Mouse (Mus musculus): ENCODE results near the gene Ubb. TPM values are rescaled to one million over a fixed set of nuclear protein-coding genes. Genes with fewer than 3 reads are reported as not detected.
"Not testable (repeated sequence)": the region's sequence is repeated elsewhere in the genome, so short reads cannot be mapped to it uniquely, and the experiment has no call there.

Gene Ubb
- 2,928 and 2,952 TPM in 2 replicates for polyA plus RNA-seq (2014; fragmentation: Nextera tagmentation; extraction: Ambion mirVana)

GRCm38 (mm10) chr11:62550727-62551225 is at the start of gene Ubb:
Gene Ubb, plus strand, starts transcription at chr11:62551171.
- H3K9me3 ChIP-seq (ENCODE audit: low read depth, low read length): no peaks in the 10 kb centered on the region
- no peak for TF ChIP-seq CTCF (IDR thresholded peaks at IDR 0.05; ENCODE audit: low read depth)
- peak within 1 kb of the TSS; percentile 95 for H3K27ac ChIP-seq (ENCODE audit: low read depth)
- no peaks in the 10 kb centered on the region for H3K27me3 ChIP-seq (ENCODE audit: insufficient read depth, low read length)
- H3K4me3 ChIP-seq (ENCODE audit: low read depth, low read length): peak within 1 kb of the TSS; percentile 69
- peak; percentile 100 for DNase-seq
- H3K9ac ChIP-seq: peak within 1 kb of the TSS; percentile 81
- peaks cover 21% of the 10 kb centered on the region; the same call in 1 of the 2 replicates for H3K4me1 ChIP-seq (ENCODE audit: insufficient read depth)
- under 1% methylated on average over 40 of the region's 40 CpGs for WGBS
- peaks cover 27% of the 10 kb centered on the region for H3K36me3 ChIP-seq (ENCODE audit: insufficient read depth)
- ATAC-seq (ENCODE audit: insufficient read depth): peak; percentile 95
- peak within 1 kb of the TSS; percentile 70 for H3K4me2 ChIP-seq

DNA sequence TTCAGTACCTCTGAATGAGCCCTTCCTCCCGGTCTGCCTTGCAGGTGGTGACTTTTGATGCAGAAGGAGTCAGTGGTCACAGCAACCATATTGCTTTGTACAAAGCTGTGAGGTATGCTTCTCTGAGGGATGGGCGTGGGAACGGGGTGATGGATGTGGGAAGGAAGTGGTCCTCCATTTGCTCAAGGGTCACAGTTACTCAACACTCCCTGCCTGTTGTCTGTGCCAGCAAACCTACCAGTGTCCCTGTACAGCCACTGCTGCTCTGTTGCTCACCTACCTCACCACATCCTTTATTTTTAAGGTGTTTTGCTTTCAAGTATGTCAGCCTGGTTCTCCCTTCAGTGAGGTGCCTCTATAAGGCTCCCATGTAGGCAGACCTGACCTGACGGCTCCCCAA is 43.3 kb upstream of the Ubb start:
- Histone ChIP-seq H3K4me1 (ENCODE audit: insufficient read depth) (no peaks in the 10 kb centered on the region), H3K4me2 (no peak overlapping the region), H3K36me3 (ENCODE audit: insufficient read depth) (no peaks in the 10 kb centered on the region), H3K9ac (no peak overlapping the region), H3K27me3 (ENCODE audit: insufficient read depth, low read length) (no peaks in the 10 kb centered on the region), H3K9me3 (ENCODE audit: low read depth, low read length) (no peaks in the 10 kb centered on the region), H3K27ac (ENCODE audit: low read depth) (no peak overlapping the region), H3K4me3 (ENCODE audit: low read depth, low read length) (no peak overlapping the region)
- ATAC-seq (ENCODE audit: insufficient read depth) (no peak), DNase-seq (no peak)
- 81% methylated on average over 4 of the region's 4 CpGs for WGBS
- TF ChIP-seq CTCF (IDR thresholded peaks at IDR 0.05; ENCODE audit: low read depth): no peak

DNA sequence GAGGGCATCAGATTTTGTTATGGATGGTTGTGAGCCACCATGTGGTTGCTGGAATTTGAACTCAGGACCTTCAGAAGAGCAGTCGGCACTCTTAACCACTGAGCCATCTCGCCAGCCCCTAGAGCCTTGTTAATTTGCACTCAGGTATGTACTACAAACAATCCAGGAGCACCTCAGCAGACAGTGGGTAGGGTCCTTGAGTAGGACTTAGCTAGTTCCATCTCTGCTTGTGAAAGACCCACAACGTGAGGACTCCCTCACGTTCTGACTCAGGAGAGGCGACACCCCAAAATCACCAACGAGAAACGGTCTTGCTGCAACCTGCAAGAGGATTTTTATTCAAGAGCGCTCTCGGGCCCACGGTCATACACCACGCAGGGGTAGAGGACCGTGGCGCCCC is 42.6 kb upstream of the Ubb start:
- not testable (repeated sequence) for H3K4me3 ChIP-seq (ENCODE audit: low read depth, low read length); H3K27ac ChIP-seq (ENCODE audit: low read depth); DNase-seq; H3K36me3 ChIP-seq (ENCODE audit: insufficient read depth); ATAC-seq (ENCODE audit: insufficient read depth); H3K27me3 ChIP-seq (ENCODE audit: insufficient read depth, low read length); H3K4me2 ChIP-seq; H3K9ac ChIP-seq; H3K9me3 ChIP-seq (ENCODE audit: low read depth, low read length); H3K4me1 ChIP-seq (ENCODE audit: insufficient read depth)
- 94% methylated on average over 13 of the region's 13 CpGs for WGBS

DNA sequence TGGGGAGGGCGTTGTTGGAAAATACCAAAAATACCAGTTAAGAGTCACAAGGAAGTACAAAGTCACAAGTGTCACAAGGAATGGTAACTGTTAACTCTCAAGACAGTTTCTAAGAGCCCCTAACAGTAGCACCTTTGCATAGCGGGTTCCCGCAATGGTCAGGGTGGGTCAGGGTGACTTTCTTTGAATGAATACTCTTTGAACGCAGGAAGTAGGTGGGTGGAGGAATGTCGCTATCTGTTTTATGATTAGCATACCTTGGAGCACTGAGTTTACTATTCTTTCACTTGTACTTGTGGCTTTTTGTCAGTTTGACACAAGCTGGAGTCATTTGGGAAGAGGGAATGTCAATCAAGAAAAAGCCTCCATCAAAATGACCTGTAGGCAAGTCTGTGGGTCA is 42.2 kb upstream of the Ubb start:
- not testable (repeated sequence) for H3K9ac ChIP-seq; H3K36me3 ChIP-seq (ENCODE audit: insufficient read depth); H3K4me1 ChIP-seq (ENCODE audit: insufficient read depth); H3K4me3 ChIP-seq (ENCODE audit: low read depth, low read length); H3K9me3 ChIP-seq (ENCODE audit: low read depth, low read length); ATAC-seq (ENCODE audit: insufficient read depth); DNase-seq; H3K27ac ChIP-seq (ENCODE audit: low read depth); H3K4me2 ChIP-seq; H3K27me3 ChIP-seq (ENCODE audit: insufficient read depth, low read length)
- 96% methylated on average over 5 of the region's 5 CpGs for WGBS

DNA sequence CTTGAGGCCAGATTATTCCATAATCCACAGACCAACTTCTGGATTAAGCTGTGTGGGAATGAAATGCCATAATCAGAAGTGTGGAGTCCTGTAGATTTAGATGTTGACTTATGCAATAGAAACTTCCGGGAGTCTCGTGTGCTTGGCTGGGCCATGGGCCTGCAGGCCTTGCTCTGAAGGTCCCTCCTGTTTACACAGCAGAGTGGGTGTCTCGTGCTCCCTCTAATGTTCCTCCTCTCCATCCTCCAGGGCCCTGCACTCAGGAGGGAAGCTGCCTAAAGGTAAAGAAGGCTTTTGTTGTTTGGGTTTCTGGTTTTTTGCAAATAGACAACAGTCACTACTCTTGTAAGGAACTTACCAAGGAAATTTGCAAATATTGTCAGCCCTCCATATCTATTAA is 41.4 kb upstream of the Ubb start:
- 43% methylated on average over 3 of the region's 3 CpGs for WGBS
- ATAC-seq (ENCODE audit: insufficient read depth): no peak
- Histone ChIP-seq H3K27me3 (ENCODE audit: insufficient read depth, low read length) (no peaks in the 10 kb centered on the region), H3K9me3 (ENCODE audit: low read depth, low read length) (no peaks in the 10 kb centered on the region), H3K36me3 (ENCODE audit: insufficient read depth) (no peaks in the 10 kb centered on the region), H3K4me1 (ENCODE audit: insufficient read depth) (no peaks in the 10 kb centered on the region), H3K4me3 (ENCODE audit: low read depth, low read length) (no peak overlapping the region), H3K27ac (ENCODE audit: low read depth) (no peak overlapping the region), H3K4me2 (no peak overlapping the region), H3K9ac (no peak overlapping the region)
- no peak for DNase-seq
- no peak for TF ChIP-seq CTCF (IDR thresholded peaks at IDR 0.05; ENCODE audit: low read depth)

GRCm38 (mm10) chr11:62510956-62511355 is 40.0 kb upstream of the Ubb start:
- H3K27ac ChIP-seq (ENCODE audit: low read depth): no peak overlapping the region
- H3K27me3 ChIP-seq (ENCODE audit: insufficient read depth, low read length): no peaks in the 10 kb centered on the region
- H3K4me3 ChIP-seq (ENCODE audit: low read depth, low read length): no peak overlapping the region
- 85% methylated on average over 5 of the region's 5 CpGs for WGBS
- H3K4me1 ChIP-seq (ENCODE audit: insufficient read depth): no peaks in the 10 kb centered on the region
- no peaks in the 10 kb centered on the region for H3K9me3 ChIP-seq (ENCODE audit: low read depth, low read length)
- no peaks in the 10 kb centered on the region for H3K36me3 ChIP-seq (ENCODE audit: insufficient read depth)
- DNase-seq: no peak
- H3K4me2 ChIP-seq: no peak overlapping the region
- no peak for TF ChIP-seq CTCF (IDR thresholded peaks at IDR 0.05; ENCODE audit: low read depth)
- ATAC-seq (ENCODE audit: insufficient read depth): no peak
- H3K9ac ChIP-seq: no peak overlapping the region

DNA sequence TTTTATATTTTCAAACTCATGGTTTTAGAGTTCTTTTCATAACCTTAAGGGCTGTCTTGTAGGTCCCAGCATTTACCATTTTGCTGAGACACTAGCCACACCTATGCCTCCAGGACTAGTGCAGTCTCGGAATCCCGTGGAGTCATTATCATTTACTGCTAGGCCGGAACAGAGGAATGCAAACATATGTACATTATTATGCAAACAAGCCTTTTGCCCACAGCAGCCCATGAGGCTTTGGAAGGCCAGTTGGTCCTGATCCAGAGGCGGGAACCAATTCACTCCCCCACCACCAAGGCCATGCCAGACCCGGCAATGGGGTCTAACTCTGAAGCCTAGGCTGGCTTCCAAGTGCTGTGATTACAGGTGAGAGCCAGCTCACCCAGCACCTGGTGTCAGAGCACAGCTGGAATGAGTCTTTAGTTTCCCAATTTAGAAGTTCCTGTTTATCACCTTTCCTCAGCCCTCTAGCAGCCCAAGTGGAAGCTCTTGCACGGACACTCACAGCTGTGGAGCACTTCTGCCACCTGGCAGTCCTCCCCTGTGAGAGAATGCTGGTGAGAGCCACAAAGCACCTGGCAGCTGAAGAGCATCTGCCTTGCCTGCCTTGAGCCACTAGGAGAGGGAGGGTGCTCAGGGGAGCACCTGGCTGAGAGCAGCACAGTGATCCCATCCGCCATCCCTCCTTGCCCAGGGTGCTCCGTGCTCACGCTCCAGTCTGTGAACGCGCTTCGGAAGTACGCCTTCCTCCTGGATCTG is 39.3 kb upstream of the Ubb start:
- H3K36me3 ChIP-seq (ENCODE audit: insufficient read depth): no peaks in the 10 kb centered on the region
- no peaks in the 10 kb centered on the region for H3K9me3 ChIP-seq (ENCODE audit: low read depth, low read length)
- no peak overlapping the region for H3K4me2 ChIP-seq
- DNase-seq: no peak
- no peak overlapping the region for H3K4me3 ChIP-seq (ENCODE audit: low read depth, low read length)
- no peak for TF ChIP-seq CTCF (IDR thresholded peaks at IDR 0.05; ENCODE audit: low read depth)
- ATAC-seq (ENCODE audit: insufficient read depth): no peak
- no peak overlapping the region for H3K27ac ChIP-seq (ENCODE audit: low read depth)
- WGBS: 81% methylated on average over 13 of the region's 13 CpGs
- H3K4me1 ChIP-seq (ENCODE audit: insufficient read depth): no peaks in the 10 kb centered on the region
- no peaks in the 10 kb centered on the region for H3K27me3 ChIP-seq (ENCODE audit: insufficient read depth, low read length)
- H3K9ac ChIP-seq: no peak overlapping the region
